Mouse (Mus musculus) cerebellum, adult 2 months (tissue): ENCODE measurements around the gene Gm5294.

ENCODE experiments used
- CTCF ChIP-seq: fragments of 200-500 bp; IDR thresholded peaks from 2 replicates; pipeline ENCODE4 v1.5.1; 2011; ENCODE audit warnings: low read depth, mild to moderate bottlenecking, control low read depth, low read length, moderate library complexity, borderline replicate concordance; ENCODE audit not compliant: insufficient read depth
- POLR2A ChIP-seq: fragments of 200-500 bp; IDR thresholded peaks from 2 replicates; pipeline ENCODE4 v1.6.1; 2011; ENCODE audit warnings: low read length, control low read depth, borderline replicate concordance; ENCODE audit not compliant: insufficient read depth

DNA sequence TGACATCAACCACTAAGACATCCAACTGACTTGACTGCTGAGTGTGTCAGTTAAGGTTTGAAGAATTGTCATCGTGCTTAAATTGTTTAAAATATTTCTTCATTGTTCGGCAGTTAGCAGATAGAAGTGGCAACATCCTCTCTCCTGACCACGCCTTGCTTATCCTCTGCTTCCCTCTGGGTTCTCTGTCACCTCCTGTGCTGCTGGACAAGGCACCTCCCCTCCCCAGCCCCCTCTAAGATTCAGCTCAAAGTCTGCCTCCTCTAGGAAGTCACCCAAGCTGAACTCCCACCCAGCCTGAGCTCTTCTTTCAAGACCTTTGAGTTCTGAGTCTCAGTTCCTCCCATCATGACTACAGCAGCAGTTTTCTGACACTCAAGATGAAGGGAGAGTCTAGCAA, 15.0 kb downstream of the Gm5294 start:
- no peak for TF ChIP-seq POLR2A
- no peak for TF ChIP-seq CTCF
